Mouse (Mus musculus) testis, adult 2 months (tissue): ENCODE data around the gene Akr1a1. TPM values are rescaled to one million over a fixed set of nuclear protein-coding genes. Genes with fewer than 3 reads are reported as not detected.

Source experiments
- H3K27ac ChIP-seq: fragments of 200-500 bp; 2 replicates; pipeline ENCODE4 v1.5.1; 2012; ENCODE audit warnings: low read depth, low read length; ENCODE audit not compliant: control insufficient read depth, insufficient read depth
- H3K27me3 ChIP-seq: fragments of 200-500 bp; 2 replicates; pipeline ENCODE4 v1.6.1; 2012; ENCODE audit warnings: mild to moderate bottlenecking, low read length, moderate library complexity; ENCODE audit not compliant: control insufficient read depth, insufficient read depth
- H3K36me3 ChIP-seq: fragments of 200-500 bp; 2 replicates; pipeline ENCODE4 v1.6.1; 2012; ENCODE audit warnings: mild to moderate bottlenecking, low read length; ENCODE audit not compliant: control insufficient read depth, insufficient read depth
- H3K4me1 ChIP-seq: fragments of 200-500 bp; 2 replicates; pipeline ENCODE4 v1.6.1; 2012; ENCODE audit warnings: low read length; ENCODE audit not compliant: control insufficient read depth, insufficient read depth
- H3K4me3 ChIP-seq: fragments of 200-500 bp; 2 replicates; pipeline ENCODE4 v1.5.1; 2012; ENCODE audit warnings: low read depth, mild to moderate bottlenecking, low read length, moderate library complexity, mixed read lengths; ENCODE audit not compliant: control insufficient read depth
- CTCF ChIP-seq: fragments of 200-500 bp; IDR thresholded peaks from 2 replicates; pipeline ENCODE4 v1.5.1; 2012; ENCODE audit warnings: low read depth, mild to moderate bottlenecking, inconsistent platforms, low read length, moderate library complexity; ENCODE audit not compliant: control insufficient read depth, insufficient read depth, insufficient replicate concordance
- POLR2A ChIP-seq: fragments of 200-500 bp; IDR thresholded peaks from 2 replicates; pipeline ENCODE4 v1.6.1; 2012; ENCODE audit warnings: low read depth, mild to moderate bottlenecking, inconsistent platforms, low read length, moderate library complexity; ENCODE audit not compliant: control insufficient read depth
- polyA plus RNA-seq: library from polyadenylated mRNA; depleted of rRNA; stranded (reverse); fragments of >200 nt; gene quantifications from 2 replicates; pipeline ENCODE4 v1.2.3, GENCODE M21; 2012; rRNA removed

Akr1a1 gene
- polyA plus RNA-seq, 1 experiment = 103 TPM

- H3K27ac ChIP-seq = no peak overlapping the region
- H3K27me3 ChIP-seq = no peaks in the 10 kb centered on the region
- H3K36me3 ChIP-seq = no peaks in the 10 kb centered on the region
- no peak overlapping the region for H3K4me3 ChIP-seq
- TF ChIP-seq POLR2A (no peak), CTCF (no peak)
- no peaks in the 10 kb centered on the region for H3K4me1 ChIP-seq
These were observed 36.2 kb downstream of the Akr1a1 start for GRCm38 (mm10) chr4:116615237-116615636.

- no peaks in the 10 kb centered on the region for H3K36me3 ChIP-seq
- no peak overlapping the region for H3K27ac ChIP-seq
- H3K27me3 ChIP-seq = no peaks in the 10 kb centered on the region
- TF ChIP-seq POLR2A (no peak), CTCF (no peak)
- H3K4me3 ChIP-seq = no peak overlapping the region
- H3K4me1 ChIP-seq = no peaks in the 10 kb centered on the region
These were observed 38.9 kb downstream of the Akr1a1 start for GRCm38 (mm10) chr4:116612621-116613020.

GRCm38 (mm10) chr4:116596978-116597881, 54.2 kb downstream of the Akr1a1 start:
- H3K4me1 ChIP-seq = peaks cover 4% of the 10 kb centered on the region
- TF ChIP-seq CTCF (no peak), POLR2A (peak; percentile 66)
- H3K36me3 ChIP-seq = no peaks in the 10 kb centered on the region

GRCm38 (mm10) chr4:116596379-116596778, 55.1 kb downstream of the Akr1a1 start, which contains the start of gene Ccdc17:
Gene Ccdc17, plus strand, starts transcription at chr4:116596654.
- Histone ChIP-seq H3K27ac (peak within 1 kb of the TSS; percentile 68), H3K27me3 (no peaks in the 10 kb centered on the region), H3K36me3 (peaks cover 1% of the 10 kb centered on the region; the same call in 1 of the 2 replicates), H3K4me1 (peaks cover 4% of the 10 kb centered on the region), H3K4me3 (peak within 1 kb of the TSS; percentile 90)
- TF ChIP-seq CTCF (no peak), POLR2A (no peak)

More at GRCm38 (mm10) chr4:116596978-116597881, 54.2 kb downstream of the Akr1a1 start:
- Histone ChIP-seq H3K27ac (peak overlapping the region; percentile 68), H3K4me3 (peak overlapping the region; percentile 90), H3K27me3 (no peaks in the 10 kb centered on the region)

GRCm38 (mm10) chr4:116595793-116596192, 55.7 kb downstream of the Akr1a1 start:
- Histone ChIP-seq H3K4me1 (peaks cover 4% of the 10 kb centered on the region), H3K36me3 (peaks cover 1% of the 10 kb centered on the region; the same call in 1 of the 2 replicates), H3K27me3 (no peaks in the 10 kb centered on the region), H3K27ac (no peak overlapping the region), H3K4me3 (no peak overlapping the region)
- TF ChIP-seq CTCF (no peak), POLR2A (no peak)

Other genes with a start within 250 kb of the Akr1a1 start
- gene Mast2, start 187.5 kb downstream of the Akr1a1 start, polyA plus RNA-seq = 102 and 107 TPM in 2 replicates
- 6.6 and 9.6 TPM in 2 replicates for gene Ipp, start 144.1 kb downstream of the Akr1a1 start, polyA plus RNA-seq
- 4.5 and 5.7 TPM in 2 replicates for gene Tmem69, start 95.7 kb downstream of the Akr1a1 start, polyA plus RNA-seq
- gene Gpbp1l1, start 94.0 kb downstream of the Akr1a1 start, polyA plus RNA-seq = 38.8 and 39.9 TPM in 2 replicates
- 3.0 and 3.9 TPM in 2 replicates for gene Ccdc17, start 55.0 kb downstream of the Akr1a1 start, polyA plus RNA-seq
- 110 and 149 TPM in 2 replicates for gene Nasp, start 23.7 kb downstream of the Akr1a1 start, polyA plus RNA-seq
- gene Prdx1, start 33.9 kb upstream of the Akr1a1 start, polyA plus RNA-seq = 62.2 and 77.9 TPM in 2 replicates
- 24.9 and 26.8 TPM in 2 replicates for gene Mmachc, start 56.7 kb upstream of the Akr1a1 start, polyA plus RNA-seq
- gene Ccdc163, start 56.8 kb upstream of the Akr1a1 start, polyA plus RNA-seq = 185 and 214 TPM in 2 replicates
- 33.0 and 35.0 TPM in 2 replicates for gene Tesk2, start 69.3 kb upstream of the Akr1a1 start, polyA plus RNA-seq
- 30.9 and 35.0 TPM in 2 replicates for gene Toe1, start 156.0 kb upstream of the Akr1a1 start, polyA plus RNA-seq
- 5.7 and 6.2 TPM in 2 replicates for gene Mutyh, start 156.0 kb upstream of the Akr1a1 start, polyA plus RNA-seq
- 2.0 and 3.5 TPM in 2 replicates for gene Hpdl, start 170.0 kb upstream of the Akr1a1 start, polyA plus RNA-seq
- gene Zswim5, start 225.7 kb upstream of the Akr1a1 start, polyA plus RNA-seq = 3.7 and 4.7 TPM in 2 replicates